Mouse (Mus musculus): Measurements from ENCODE around the gene Dolk.

Dolk gene

GRCm38 (mm10) chr2:30269241-30269990 lies 16.7 kb downstream of the Dolk start:
- in situ Hi-C loops (cut with MboI, MseI): no loop called here

DNA sequence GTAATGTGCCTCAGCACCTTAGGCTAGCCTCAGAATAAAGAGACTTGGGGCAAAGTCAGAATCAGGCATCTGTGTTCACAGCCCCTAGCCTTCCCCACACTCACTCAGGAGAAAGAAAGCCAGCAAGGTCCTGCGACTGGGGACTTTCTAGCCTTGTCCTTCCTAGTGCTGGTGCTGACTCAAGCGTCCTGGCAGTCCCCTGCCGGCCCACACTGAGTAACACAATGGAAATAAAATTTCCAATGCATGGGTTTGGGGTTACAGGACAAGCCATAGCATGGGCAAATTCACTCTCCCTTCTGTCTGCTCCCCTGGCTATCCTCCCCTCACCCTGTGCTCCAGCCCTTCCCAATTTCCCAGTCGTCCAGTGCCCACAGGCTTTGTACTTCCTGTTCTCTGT lies 17.8 kb downstream of the Dolk start:
- in situ Hi-C loops (cut with MboI, MseI): no loop called here

GRCm38 (mm10) chr2:30267466-30267865 lies 18.7 kb downstream of the Dolk start:
- in situ Hi-C loops (cut with MboI, MseI): no loop called here

DNA sequence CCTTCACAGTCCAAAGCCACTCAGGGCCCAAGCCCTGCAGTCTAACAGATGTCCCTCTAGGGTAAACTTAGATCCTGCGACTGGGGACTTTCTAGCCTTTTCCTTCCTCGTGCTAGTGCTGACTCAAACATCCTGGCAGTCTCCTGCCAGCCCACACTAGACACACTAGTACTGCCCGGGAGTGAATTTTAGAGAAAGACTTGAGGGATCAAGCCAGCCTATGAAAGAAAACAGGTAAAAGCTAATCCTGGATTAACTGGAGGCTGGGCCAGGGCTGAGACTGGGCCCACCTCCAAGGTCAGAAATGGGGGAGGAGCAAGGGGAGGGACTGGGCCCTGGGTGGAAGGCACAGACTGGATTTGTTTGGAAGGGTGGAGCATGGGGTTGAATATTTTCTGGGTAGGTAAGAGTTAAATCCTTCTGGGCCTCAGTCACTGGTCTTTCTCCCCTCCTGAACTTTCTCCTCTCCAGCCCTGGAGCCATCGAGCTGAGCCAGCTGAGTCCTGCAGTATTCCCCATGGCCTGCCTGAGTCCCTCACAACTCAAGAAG lies 19.7 kb downstream of the Dolk start:
- in situ Hi-C loops (cut with MboI, MseI): no loop called here

DNA sequence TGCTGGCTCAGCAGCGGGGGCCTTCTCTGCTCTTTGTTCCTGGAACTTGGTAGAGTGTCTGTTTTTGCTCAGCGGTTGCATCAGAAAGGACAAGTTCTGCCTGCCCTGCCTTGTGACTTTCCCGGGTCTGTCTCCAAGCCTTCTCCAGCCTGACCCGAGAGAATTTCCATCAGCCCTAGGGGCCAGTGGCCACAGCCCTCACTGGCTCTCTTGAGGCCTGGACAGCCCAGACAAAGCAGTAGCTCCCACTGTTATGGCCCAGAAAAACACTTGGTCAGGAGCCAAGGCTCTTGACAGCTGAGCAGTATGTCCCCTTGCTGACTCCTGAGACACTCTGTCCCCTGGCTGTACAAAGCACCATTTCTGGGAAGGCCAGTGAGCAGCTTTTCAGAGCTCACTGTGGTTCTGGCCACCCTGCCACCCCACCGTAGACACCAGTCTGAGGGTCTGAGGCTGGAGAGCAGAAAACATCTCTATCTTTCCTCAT lies 20.3 kb downstream of the Dolk start, which contains the start of gene Phyhd1:
Phyhd1 (plus strand) TSS at position 437 of the 487 bp plus-strand sequence.
- in situ Hi-C loops (cut with MboI, MseI): no loop called here

- in situ Hi-C loops (cut with MboI, MseI): no loop called here
Observed at GRCm38 (mm10) chr2:30264671-30265519, 21.2 kb downstream of the Dolk start.

GRCm38 (mm10) chr2:30263811-30264210 lies 22.3 kb downstream of the Dolk start:
- in situ Hi-C loops (cut with MboI, MseI): no loop called here

DNA sequence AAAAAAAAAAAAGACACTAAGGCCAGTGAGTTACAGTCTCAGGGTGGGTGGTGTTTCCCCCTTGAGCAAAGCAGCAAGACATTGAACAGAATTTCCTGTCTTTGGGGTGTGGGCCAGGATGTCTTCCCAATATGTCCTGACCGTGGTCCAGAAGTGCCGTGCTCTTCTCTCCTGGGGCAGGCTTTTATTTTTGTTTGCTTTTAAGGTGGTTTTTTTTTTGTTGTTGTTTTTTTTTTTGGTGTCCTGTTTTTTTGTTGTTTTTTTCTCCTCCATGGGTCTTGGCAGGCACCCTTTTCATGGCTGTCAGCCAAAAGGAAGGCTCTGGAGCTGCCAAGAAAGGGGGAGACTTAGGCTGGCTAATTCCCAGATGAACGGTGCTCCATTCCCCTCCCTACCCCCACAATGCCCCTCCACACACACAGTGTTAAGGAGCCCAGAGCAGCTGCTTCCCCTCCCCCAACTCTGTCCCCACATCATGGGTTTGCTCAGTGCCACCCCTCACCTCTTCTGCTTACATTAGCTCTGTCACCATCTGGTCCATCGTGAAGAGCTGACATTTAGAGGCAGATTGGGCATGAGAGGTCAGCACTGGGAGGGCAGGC lies 23.2 kb downstream of the Dolk start:
- in situ Hi-C loops (cut with MboI, MseI): no loop called here

- in situ Hi-C loops (cut with MboI, MseI): no loop called here
Observed at GRCm38 (mm10) chr2:30261921-30262839, 24.0 kb downstream of the Dolk start.

DNA sequence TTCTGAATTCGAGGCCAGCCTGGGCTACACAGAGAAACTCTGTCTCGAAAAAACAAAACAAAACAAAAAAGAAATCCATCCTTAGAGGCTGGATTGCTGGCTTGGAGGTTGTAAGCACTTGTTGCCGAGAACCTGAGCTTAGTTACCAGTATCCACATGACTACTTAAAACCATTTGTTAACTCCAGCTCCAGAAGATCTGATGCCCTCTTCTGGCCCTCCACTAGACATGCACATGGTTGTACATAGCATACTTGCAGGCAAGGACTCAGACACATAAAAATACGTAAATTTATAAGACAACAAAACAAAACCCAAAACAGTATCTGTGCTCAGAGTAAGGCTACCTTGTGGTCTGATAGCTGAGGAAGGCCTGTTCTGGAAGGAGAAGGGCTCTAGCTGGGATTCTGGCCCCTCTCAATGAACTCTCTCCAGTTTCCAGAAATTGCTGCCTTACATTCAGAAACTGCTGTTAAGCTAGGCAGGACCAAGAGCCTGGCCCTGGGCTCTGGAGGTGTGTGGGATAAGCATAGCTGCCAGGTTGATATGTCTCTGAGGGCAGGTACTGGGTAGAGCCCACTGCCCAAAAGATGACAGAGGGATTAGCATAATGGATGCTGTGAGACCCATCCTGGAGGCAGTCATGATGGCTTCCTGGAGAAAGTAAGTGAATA lies 24.9 kb downstream of the Dolk start:
- in situ Hi-C loops (cut with MboI, MseI): no loop called here

DNA sequence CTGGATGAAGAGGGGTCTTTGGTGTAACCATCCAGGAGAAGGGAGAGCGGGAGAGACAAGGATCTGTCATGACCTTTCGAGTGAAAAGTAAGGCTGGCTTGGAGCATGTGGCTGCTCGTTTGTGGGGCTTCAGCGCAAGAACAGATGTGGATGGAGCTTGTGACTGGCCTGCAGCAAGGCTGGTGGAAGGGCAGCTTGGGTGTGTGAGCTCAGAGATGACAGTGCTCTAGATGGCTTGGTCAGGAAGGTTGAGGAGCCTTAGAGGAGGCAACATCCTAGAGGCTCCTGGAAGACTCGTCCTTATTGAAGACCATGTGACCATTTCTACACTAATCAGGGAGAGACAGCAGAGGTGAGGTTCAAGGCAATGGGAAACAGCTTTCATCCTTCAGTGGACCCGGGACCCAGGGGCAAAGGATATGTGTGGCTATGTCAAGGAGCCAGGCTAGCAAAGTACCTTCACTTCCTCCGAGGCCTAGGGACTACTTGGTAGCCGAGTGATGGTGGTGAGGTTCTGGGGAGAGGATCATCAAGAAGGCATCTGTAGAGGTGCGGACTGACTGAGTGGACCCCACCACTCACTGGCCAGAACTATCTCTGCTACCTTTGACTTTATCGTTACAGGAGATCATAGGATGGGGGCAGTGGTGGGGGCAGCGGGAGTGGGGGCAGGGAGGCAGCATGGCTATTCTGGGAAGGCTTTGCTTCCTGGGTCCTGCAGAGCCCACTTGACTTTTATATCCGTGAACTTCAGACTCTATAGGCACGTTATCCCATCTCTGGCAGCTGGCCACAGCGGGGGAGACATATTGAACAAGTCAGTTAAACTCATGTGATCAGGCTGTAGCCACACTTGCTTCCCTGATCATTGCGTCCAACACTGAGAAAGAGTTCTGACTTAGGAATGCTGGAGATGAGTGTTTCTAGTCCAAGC lies 26.7 kb downstream of the Dolk start:
- in situ Hi-C loops (cut with MboI, MseI): no loop called here

DNA sequence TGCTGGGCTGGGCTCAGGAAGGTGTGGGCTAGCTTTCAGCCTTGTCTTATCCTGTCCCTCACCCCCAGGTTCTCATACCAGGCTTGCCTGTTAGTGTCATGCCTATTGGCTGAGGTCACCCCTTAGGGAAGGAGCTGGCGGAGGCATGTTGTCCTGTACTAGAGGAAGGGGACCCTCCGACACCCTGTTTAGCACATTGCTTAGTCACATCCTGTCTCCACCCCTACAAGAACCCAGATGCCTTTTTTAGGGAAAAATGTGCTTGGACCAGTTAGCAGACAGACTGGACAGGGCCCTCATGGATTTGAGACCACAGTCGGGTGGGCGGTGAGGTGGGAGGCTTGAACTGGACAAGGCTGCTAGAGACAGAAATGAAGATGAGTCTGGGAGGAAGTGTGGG lies 27.5 kb downstream of the Dolk start:
- in situ Hi-C loops (cut with MboI, MseI): no loop called here

DNA sequence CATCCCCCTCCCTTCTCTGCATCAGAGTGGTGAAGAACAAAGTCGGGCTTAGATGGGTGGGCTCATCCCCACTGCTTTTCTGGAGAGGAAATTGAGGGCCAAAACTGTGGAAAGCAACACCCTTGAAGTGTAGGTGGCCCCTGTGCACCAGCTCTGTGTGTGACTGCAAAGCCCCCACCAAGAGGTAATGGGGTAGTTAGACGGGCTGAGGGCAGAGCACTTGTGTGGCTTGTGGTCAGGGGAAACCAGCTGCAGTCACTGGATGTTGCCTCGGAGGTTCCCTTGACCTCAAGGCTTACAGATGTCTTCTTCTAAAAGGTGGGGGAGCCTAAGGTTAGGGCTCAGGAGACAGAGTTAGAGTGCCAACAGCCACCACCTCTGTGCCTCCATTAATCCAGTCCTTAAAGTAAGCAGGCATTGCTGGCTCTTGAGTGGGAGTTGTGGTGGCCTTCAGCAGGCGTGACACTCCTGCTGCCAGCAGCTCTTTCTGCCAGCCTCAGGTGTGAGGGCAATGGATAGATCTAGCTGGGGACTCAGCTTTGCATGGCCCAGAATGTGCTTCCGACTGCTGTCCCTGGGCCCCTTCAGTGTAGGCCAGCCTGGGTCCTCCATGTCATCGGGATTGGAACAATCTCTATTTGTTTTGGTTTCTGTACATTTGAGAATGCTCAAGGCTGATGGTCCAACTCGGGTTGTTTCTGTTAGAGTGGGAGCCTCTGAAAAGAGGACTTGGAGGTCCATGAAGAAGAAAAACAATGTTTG lies 28.3 kb downstream of the Dolk start:
- in situ Hi-C loops (cut with MboI, MseI): no loop called here

GRCm38 (mm10) chr2:30256616-30257350 lies 29.4 kb downstream of the Dolk start:
- in situ Hi-C loops (cut with MboI, MseI): no loop called here

- in situ Hi-C loops (cut with MboI, MseI): no loop called here
Observed at GRCm38 (mm10) chr2:30255631-30256395, 30.3 kb downstream of the Dolk start.

DNA sequence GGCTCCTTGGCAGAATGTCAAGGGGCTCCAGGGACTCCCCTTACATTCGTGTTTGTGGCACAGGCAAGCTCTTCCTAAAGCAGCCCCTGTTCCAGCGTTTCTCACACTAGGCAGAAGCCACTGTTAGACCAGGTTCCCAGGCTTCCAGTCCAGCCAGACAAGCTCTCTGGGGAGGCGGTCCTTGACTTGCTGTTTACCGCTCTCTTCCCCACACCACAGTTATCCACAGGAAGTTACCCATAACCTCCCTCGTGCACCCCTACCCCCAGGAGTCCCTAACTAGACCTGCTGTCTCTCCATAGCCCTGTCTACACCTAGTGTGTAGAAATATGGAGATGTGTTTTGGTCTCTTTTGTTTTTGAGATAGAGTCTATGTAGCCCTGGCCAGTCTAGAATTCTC lies 32.3 kb downstream of the Dolk start:
- in situ Hi-C loops (cut with MboI, MseI): no loop called here

DNA sequence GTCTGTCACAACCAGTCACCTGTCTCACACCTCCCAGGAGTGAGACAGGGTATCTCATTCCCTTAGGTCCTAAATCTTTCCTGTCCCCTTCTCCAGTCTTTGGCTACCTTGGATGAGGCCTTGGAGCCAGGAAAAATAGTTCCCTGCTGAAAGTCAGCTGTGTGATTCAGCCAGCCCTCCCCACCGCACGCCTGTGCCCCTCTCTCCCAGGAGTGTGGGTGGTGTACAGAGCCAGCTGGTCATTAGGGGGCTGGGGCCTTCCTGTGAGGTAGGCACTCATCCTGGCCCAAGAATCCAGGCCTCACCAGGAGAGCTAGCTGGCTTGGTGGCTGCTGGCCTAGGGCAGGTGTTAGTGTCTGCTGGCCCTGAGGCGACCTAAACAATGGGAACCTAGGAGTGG lies 33.6 kb downstream of the Dolk start:
- in situ Hi-C loops (cut with MboI, MseI): no loop called here

Measured in regulatory T cell (primary cell).